Mouse (Mus musculus) kidney, embryonic 14.5 days (tissue): ENCODE results near the gene Eif1b. TPM values are rescaled to one million over a fixed set of nuclear protein-coding genes. Genes with fewer than 3 reads are reported as not detected.
A peak's percentile ranks its signal among the peaks of the same experiment; 100 is the strongest.
"Not testable (repeated sequence)": the region's sequence is repeated elsewhere in the genome, so short reads cannot be mapped to it uniquely, and the experiment has no call there.

Source experiments
- ATAC-seq: fragments of 200-750 bp; cut with Nextera tagmentation; 2 replicates; pipeline ENCODE4 v1.8.0; 2017; ENCODE audit warnings: moderate number of reproducible peaks, mild to moderate bottlenecking, moderate TSS enrichment, moderate library complexity; ENCODE audit not compliant: low FRiP score, low TSS enrichment
- H3K27ac ChIP-seq: fragments of 300-500 bp; sonication (generic); 2 replicates; pipeline ENCODE4 v1.5.1; 2014; ENCODE audit warnings: low read depth, mild to moderate bottlenecking, low read length, moderate library complexity, mixed read lengths
- H3K27me3 ChIP-seq: fragments of 300-500 bp; sonication (generic); 2 replicates; pipeline ENCODE4 v1.6.1; 2014; ENCODE audit warnings: mild to moderate bottlenecking, low read length; ENCODE audit not compliant: control insufficient read depth, insufficient read depth
- H3K36me3 ChIP-seq: fragments of 300-500 bp; sonication (generic); 2 replicates; pipeline ENCODE4 v1.6.1; 2014; ENCODE audit warnings: low read length, mixed read lengths; ENCODE audit not compliant: control insufficient read depth, insufficient read depth
- H3K4me1 ChIP-seq: fragments of 300-500 bp; sonication (generic); 2 replicates; pipeline ENCODE4 v1.6.1; 2014; ENCODE audit warnings: low read length, mixed read lengths; ENCODE audit not compliant: control insufficient read depth, insufficient read depth
- H3K4me2 ChIP-seq: fragments of 300-500 bp; sonication (generic); replicated peaks from 2 replicates; pipeline ENCODE4 v1.6.1; 2014; ENCODE audit warnings: low read depth, mild to moderate bottlenecking, low read length
- H3K4me3 ChIP-seq: fragments of 300-500 bp; sonication (generic); 2 replicates; pipeline ENCODE4 v1.5.1; 2014; ENCODE audit warnings: mild to moderate bottlenecking, low read length
- H3K9ac ChIP-seq: fragments of 300-500 bp; sonication (generic); 2 replicates; pipeline ENCODE4 v1.6.1; 2014; ENCODE audit warnings: low read depth, mild to moderate bottlenecking, low read length, moderate library complexity
- H3K9me3 ChIP-seq: fragments of 300-500 bp; sonication (generic); 2 replicates; pipeline ENCODE4 v1.6.1; 2016; ENCODE audit warnings: low read length; ENCODE audit not compliant: control insufficient read depth
- WGBS: fragments of 180-500 bp; shearing (Covaris S2); extraction: QIAGEN DNeasy Blood & Tissue Kit; methylation state at CpG from one replicate; pipeline ENCODE4 v1.1.7; 2014; 5-methylcytosine and 5-hydroxymethylcytosine counted together
- polyA plus RNA-seq: library from polyadenylated mRNA; unstranded; fragments of >200 nt; fragmentation: Nextera tagmentation; extraction: Ambion mirVana; gene quantifications from 2 replicates; pipeline ENCODE4 v1.2.1, GENCODE M21; 2014

The Eif1b gene
- polyA plus RNA-seq, 1 experiment from 2014 or later, result 173 TPM

GRCm38 (mm10) chr9:120532062-120532461 is 40.0 kb downstream of the Eif1b start:
- ATAC-seq, result no peak
- H3K27me3 ChIP-seq, result no peaks in the 10 kb centered on the region
- no peak overlapping the region for H3K4me3 ChIP-seq
- no peak overlapping the region for H3K9ac ChIP-seq
- no peaks in the 10 kb centered on the region for H3K4me1 ChIP-seq
- no peaks in the 10 kb centered on the region for H3K36me3 ChIP-seq
- WGBS, result 80% methylated on average over 6 of the region's 6 CpGs
- no peak overlapping the region for H3K27ac ChIP-seq
- H3K9me3 ChIP-seq, result no peaks in the 10 kb centered on the region; the same call in 1 of the 2 replicates
- H3K4me2 ChIP-seq, result no peak overlapping the region

GRCm38 (mm10) chr9:120532691-120533090 is 40.7 kb downstream of the Eif1b start:
- no peak for ATAC-seq
- no peak overlapping the region for H3K27ac ChIP-seq
- no peaks in the 10 kb centered on the region; the same call in 1 of the 2 replicates for H3K27me3 ChIP-seq
- H3K4me2 ChIP-seq, result no peak overlapping the region
- H3K9me3 ChIP-seq, result no peaks in the 10 kb centered on the region; the same call in 1 of the 2 replicates
- no peak overlapping the region for H3K4me3 ChIP-seq
- no peak overlapping the region for H3K9ac ChIP-seq
- no peaks in the 10 kb centered on the region for H3K36me3 ChIP-seq
- 88% methylated on average over 6 of the region's 6 CpGs for WGBS
- H3K4me1 ChIP-seq, result no peaks in the 10 kb centered on the region

- not testable (repeated sequence) for H3K9ac ChIP-seq, H3K27ac ChIP-seq, ATAC-seq, H3K4me3 ChIP-seq, H3K27me3 ChIP-seq, H3K4me1 ChIP-seq, H3K4me2 ChIP-seq, H3K9me3 ChIP-seq, H3K36me3 ChIP-seq
- 93% methylated on average over 8 of the region's 8 CpGs for WGBS
These were observed 41.5 kb downstream of the Eif1b start for GRCm38 (mm10) chr9:120533446-120533950.

GRCm38 (mm10) chr9:120539662-120540251 is 47.7 kb downstream of the Eif1b start, which contains the start of gene Entpd3:
Gene Entpd3, plus strand, starts transcription at chr9:120539818.
- H3K4me1 ChIP-seq, result peaks cover 10% of the 10 kb centered on the region; the same call in 1 of the 2 replicates
- no peaks in the 10 kb centered on the region for H3K9me3 ChIP-seq
- WGBS, result under 1% methylated on average over 30 of the region's 31 CpGs
- no peak within 1 kb of the TSS for H3K27ac ChIP-seq
- no peaks in the 10 kb centered on the region for H3K36me3 ChIP-seq
- H3K27me3 ChIP-seq, result peaks cover 19% of the 10 kb centered on the region
- peak within 1 kb of the TSS; percentile 83 for H3K4me2 ChIP-seq
- H3K4me3 ChIP-seq, result peak within 1 kb of the TSS; percentile 41
- peak within 1 kb of the TSS; percentile 51 for H3K9ac ChIP-seq
- peak; percentile 41; the same call in 1 of the 2 replicates for ATAC-seq

- peaks cover 19% of the 10 kb centered on the region for H3K27me3 ChIP-seq
- no peak overlapping the region for H3K4me2 ChIP-seq
- no peak overlapping the region for H3K27ac ChIP-seq
- 0% methylated on average over 2 of the region's 2 CpGs for WGBS
- H3K4me3 ChIP-seq, result no peak overlapping the region
- no peak; the same call in 1 of the 2 replicates for ATAC-seq
- H3K9ac ChIP-seq, result no peak overlapping the region
- H3K9me3 ChIP-seq, result no peaks in the 10 kb centered on the region
- peaks cover 10% of the 10 kb centered on the region; the same call in 1 of the 2 replicates for H3K4me1 ChIP-seq
- H3K36me3 ChIP-seq, result no peaks in the 10 kb centered on the region
These were observed 49.4 kb downstream of the Eif1b start for GRCm38 (mm10) chr9:120541411-120541810.

GRCm38 (mm10) chr9:120542241-120542640 is 50.2 kb downstream of the Eif1b start:
- H3K4me3 ChIP-seq, result no peak overlapping the region
- H3K9ac ChIP-seq, result no peak overlapping the region

More at GRCm38 (mm10) chr9:120542241-120542640, 50.2 kb downstream of the Eif1b start:
- no peaks in the 10 kb centered on the region for H3K9me3 ChIP-seq
- 10% methylated on average over 6 of the region's 6 CpGs for WGBS
- H3K27ac ChIP-seq, result no peak overlapping the region
- ATAC-seq, result no peak
- H3K27me3 ChIP-seq, result peaks cover 19% of the 10 kb centered on the region
- H3K4me2 ChIP-seq, result no peak overlapping the region
- H3K4me1 ChIP-seq, result peaks cover 15% of the 10 kb centered on the region
- no peaks in the 10 kb centered on the region for H3K36me3 ChIP-seq

Other genes starting within 250 kb of the Eif1b start
- gene Myrip, start 190.7 kb upstream of the Eif1b start, polyA plus RNA-seq, result 0.11 and 0.26 TPM in 2 replicates
- gene Entpd3, start 47.6 kb downstream of the Eif1b start, polyA plus RNA-seq, result 0.50 and 1.7 TPM in 2 replicates
- 1,099 and 1,259 TPM in 2 replicates for gene Rpl14, start 79.2 kb downstream of the Eif1b start, polyA plus RNA-seq